Mouse (Mus musculus) megakaryocyte, embryonic 14.5 days (primary cell): ENCODE data around the gene Gm20388. TPM values are rescaled to one million over a fixed set of nuclear protein-coding genes. Genes with fewer than 3 reads are reported as not detected.

Source experiments
- H3K27me3 ChIP-seq: replicated peaks from 2 replicates; pipeline ENCODE3; 2012; ENCODE audit warnings: inconsistent platforms
- H3K36me3 ChIP-seq: replicated peaks from 2 replicates; pipeline ENCODE3; 2012; ENCODE audit warnings: low read length, inconsistent platforms, mixed read lengths
- H3K4me1 ChIP-seq: 2 replicates; pipeline ENCODE4 v1.6.1; 2012; ENCODE audit warnings: inconsistent platforms
- H3K4me3 ChIP-seq: replicated peaks from 2 replicates; pipeline ENCODE3; 2012; ENCODE audit warnings: moderate library complexity, mild to moderate bottlenecking, inconsistent platforms
- H3K9me3 ChIP-seq: 2 replicates; pipeline ENCODE4 v1.6.1; 2012; ENCODE audit warnings: inconsistent platforms
- FLI1 ChIP-seq: IDR thresholded peaks from 2 replicates; pipeline ENCODE4 v1.6.1; 2012; ENCODE audit warnings: low read length, inconsistent platforms, mixed read lengths
- GATA1 ChIP-seq: IDR thresholded peaks from 3 replicates; pipeline ENCODE4 v1.6.1; 2012; ENCODE audit warnings: mixed read lengths, low read length, inconsistent platforms, borderline replicate concordance
- polyA plus RNA-seq: library from polyadenylated mRNA; stranded (reverse); fragments of >175 nt; gene quantifications from 2 replicates; pipeline ENCODE4 v1.2.3, GENCODE M21; 2012; ENCODE audit warnings: low replicate concordance; ENCODE audit not compliant: insufficient read depth

Gene Gm20388
- polyA plus RNA-seq, 1 experiment, result 111 TPM

DNA sequence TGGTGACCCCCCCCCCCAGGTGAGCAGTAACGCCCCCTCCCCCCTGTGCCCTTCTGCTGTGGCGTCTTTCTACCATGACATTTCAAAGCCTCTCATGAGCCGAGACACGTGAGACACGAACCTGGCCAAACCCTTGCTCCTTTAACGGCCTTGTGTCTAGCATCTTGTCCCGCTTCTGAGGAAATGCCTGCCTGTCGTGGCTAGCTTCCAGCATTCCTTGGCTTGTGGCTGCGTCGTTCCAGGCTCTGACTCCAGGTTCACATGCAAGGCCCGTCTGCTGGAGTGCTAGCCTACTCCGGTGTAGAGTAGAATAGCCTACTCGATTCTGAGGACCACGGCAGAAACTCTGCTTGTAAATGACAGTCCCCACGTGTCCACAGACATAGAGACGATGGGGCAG lies 467.7 kb downstream of the Gm20388 start:
- Histone ChIP-seq H3K9me3 (no peaks in the 10 kb centered on the region), H3K36me3 (no peaks in the 10 kb centered on the region), H3K27me3 (no peaks in the 10 kb centered on the region), H3K4me3 (peak overlapping the region; percentile 56), H3K4me1 (peaks cover 100% of the 10 kb centered on the region)
- no peak for TF ChIP-seq GATA1
- no peak for TF ChIP-seq FLI1

DNA sequence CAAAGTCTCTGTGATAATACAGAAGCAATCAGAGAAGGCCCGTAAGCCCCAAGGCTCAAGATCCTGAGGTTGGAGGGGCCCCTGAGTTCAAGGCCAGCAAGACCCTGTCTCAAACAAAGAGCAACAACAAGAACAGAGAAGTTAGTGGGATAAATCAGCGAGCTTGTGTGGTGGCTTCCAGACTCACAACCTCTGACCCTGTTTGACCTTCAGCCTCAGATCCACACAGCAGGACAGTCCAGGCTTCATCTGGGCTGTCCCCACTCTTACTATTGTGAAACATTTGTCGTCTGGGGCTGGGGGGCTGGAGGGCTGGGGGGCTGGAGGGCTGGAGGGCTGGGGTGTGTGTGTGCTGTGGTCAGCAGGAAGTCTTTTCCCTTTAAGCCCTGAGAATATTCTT lies 468.4 kb downstream of the Gm20388 start:
- Histone ChIP-seq H3K4me3 (no peak overlapping the region), H3K36me3 (no peaks in the 10 kb centered on the region), H3K27me3 (no peaks in the 10 kb centered on the region), H3K4me1 (peaks cover 100% of the 10 kb centered on the region), H3K9me3 (no peaks in the 10 kb centered on the region)
- TF ChIP-seq GATA1 (no peak), FLI1 (no peak)

DNA sequence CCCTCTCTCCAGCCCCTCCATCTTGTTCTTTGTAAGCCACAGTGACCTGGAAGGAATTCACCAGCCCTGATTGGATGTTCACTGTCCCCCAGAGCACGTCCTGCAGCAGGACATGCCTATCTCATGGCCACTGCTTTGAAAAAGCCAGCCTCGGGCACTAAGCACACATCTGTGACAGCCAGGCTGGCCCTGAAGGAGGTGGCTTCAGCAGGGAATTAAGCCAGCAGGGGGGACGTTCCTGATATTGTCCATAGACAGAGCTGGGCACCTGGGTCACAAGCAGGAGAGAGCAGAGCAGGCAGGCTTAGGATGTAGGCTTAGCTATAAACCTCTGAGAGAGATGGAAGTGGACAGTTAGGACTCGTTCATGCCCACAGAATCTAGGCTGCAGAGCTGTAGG lies 471.2 kb downstream of the Gm20388 start:
- Histone ChIP-seq H3K4me1 (peaks cover 80% of the 10 kb centered on the region), H3K36me3 (peaks cover 8% of the 10 kb centered on the region), H3K4me3 (no peak overlapping the region), H3K9me3 (peaks cover 6% of the 10 kb centered on the region; the same call in 1 of the 2 replicates), H3K27me3 (no peaks in the 10 kb centered on the region)
- no peak for TF ChIP-seq GATA1
- TF ChIP-seq FLI1, result no peak

DNA sequence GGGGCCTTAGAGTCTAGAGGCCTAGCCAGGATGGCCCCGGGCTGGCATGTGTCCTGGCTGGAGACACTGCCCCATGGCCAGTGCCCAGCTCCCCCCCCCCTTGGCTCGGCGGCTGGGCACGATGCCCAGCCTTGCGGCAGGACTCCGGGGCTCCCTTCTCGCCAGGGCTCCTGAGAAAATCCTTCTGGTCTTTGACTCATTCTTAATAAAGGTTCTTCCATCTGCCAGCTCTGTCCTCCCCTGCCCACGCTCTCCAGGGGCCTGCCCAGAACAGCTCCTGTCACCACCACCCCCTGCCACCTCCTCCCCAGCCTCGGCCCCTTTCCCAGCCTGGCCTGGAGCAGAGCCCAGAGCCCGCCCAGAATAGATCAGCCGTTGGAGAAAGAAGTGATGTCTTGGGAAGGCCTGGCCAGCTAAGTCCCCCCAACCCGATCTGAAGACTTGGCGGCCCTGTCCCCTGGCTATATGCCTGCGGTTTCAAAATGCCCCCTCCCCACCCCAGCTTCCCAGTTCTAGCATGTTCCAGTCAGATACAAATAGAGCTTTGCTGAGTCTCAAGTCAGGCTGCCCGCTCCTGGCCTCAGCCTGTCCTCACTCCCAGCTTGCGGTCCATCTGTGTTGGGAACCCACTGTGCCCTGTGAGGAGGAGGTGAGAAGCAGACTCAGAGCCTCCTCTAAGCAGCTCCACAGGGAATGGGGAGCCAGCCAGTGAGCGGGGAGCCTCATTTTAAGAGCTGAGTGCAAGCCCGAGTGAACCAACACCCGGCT lies 472.0 kb downstream of the Gm20388 start:
- H3K4me1 ChIP-seq, result peaks cover 80% of the 10 kb centered on the region
- peaks cover 8% of the 10 kb centered on the region for H3K36me3 ChIP-seq
- H3K27me3 ChIP-seq, result no peaks in the 10 kb centered on the region
- no peak overlapping the region for H3K4me3 ChIP-seq
- H3K9me3 ChIP-seq, result peaks cover 6% of the 10 kb centered on the region; the same call in 1 of the 2 replicates
- TF ChIP-seq GATA1 (no peak), FLI1 (no peak)

DNA sequence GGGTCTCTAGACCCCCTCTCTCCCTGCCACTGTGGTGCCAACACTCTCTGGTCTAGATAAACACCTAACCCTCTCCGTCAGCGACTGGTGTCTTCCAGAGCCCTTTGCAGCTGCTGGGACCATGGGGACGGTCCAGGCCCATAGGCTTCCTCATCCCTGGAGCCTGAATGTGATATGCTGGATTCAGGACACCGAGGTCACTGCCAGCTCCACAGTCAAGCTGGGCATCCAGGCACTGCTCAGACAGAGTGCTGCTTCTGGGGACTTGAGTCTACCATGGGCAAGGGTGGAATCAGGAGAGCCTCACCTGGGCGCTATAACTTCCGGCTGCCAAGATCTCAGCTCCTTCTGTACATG lies 472.5 kb downstream of the Gm20388 start:
- Histone ChIP-seq H3K4me3 (no peak overlapping the region), H3K4me1 (peaks cover 80% of the 10 kb centered on the region), H3K36me3 (peaks cover 8% of the 10 kb centered on the region), H3K9me3 (peaks cover 6% of the 10 kb centered on the region; the same call in 1 of the 2 replicates), H3K27me3 (no peaks in the 10 kb centered on the region)
- TF ChIP-seq FLI1 (no peak), GATA1 (no peak)

DNA sequence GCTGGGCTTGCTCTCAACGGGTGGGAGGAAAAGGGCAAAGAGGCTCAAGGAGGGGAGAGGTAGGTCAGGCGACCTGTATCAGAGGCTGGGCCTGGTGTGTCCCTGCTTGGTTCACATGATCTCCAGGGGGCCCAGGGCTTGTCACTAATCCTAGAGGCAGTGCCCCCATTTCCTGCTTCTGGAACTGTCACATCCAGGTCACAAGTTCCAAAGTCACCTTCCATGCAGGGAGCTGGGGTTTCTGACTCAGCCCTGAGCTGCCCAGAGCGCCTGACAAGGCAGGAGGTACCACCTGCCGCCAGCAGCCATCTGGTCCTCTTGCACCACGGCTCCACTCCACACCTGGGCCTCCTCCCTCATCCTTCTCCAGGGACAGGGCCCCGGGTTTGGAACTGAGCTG lies 473.1 kb downstream of the Gm20388 start:
- H3K36me3 ChIP-seq, result peaks cover 8% of the 10 kb centered on the region
- TF ChIP-seq FLI1 (no peak), GATA1 (no peak)
- peaks cover 6% of the 10 kb centered on the region; the same call in 1 of the 2 replicates for H3K9me3 ChIP-seq
- H3K27me3 ChIP-seq, result no peaks in the 10 kb centered on the region
- H3K4me3 ChIP-seq, result no peak overlapping the region
- peaks cover 80% of the 10 kb centered on the region for H3K4me1 ChIP-seq

DNA sequence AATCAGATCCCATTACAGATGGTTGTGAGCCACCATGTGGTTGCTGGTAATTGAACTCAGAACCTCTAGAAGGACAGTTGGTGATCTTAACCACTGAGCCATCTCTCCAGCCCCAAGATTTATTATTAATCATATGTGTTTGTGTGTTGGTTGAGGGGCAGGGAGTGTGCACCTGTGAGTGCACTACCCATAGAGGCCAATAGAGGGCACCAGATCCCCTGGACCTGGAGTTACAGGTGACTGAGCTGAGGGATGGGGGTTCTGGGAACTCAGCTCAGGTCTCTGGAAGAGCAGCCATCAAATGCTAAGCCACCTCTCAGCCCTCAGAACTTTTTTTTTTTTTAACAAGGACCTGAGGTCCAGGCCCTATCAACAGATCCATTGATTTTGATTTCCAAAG lies 474.1 kb downstream of the Gm20388 start:
- H3K9me3 ChIP-seq, result peaks cover 6% of the 10 kb centered on the region; the same call in 1 of the 2 replicates
- TF ChIP-seq GATA1 (no peak), FLI1 (no peak)
- H3K36me3 ChIP-seq, result peaks cover 10% of the 10 kb centered on the region
- H3K4me3 ChIP-seq, result no peak overlapping the region
- H3K4me1 ChIP-seq, result peaks cover 80% of the 10 kb centered on the region
- H3K27me3 ChIP-seq, result no peaks in the 10 kb centered on the region

DNA sequence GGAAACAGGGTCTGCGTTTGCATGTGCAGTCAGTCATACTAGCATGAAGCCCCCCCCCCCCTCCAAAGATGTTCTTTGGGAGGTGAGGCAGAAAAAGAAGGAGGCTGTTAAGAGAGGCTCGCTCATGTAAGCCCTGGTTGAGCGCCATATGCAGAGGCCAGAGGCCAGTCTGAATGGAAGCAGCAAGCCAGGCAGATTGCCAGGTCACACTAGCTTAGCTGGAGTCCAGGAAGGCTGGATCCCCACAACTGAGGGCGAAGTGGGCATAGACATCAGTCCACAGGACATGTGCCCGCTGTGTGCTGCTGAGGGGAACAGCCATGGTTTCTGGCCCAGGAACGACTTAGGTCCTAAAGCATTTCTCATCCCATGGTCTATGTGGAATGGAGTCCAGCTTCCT lies 477.6 kb downstream of the Gm20388 start:
- H3K4me3 ChIP-seq, result no peak overlapping the region
- H3K9me3 ChIP-seq, result peaks cover 6% of the 10 kb centered on the region; the same call in 1 of the 2 replicates
- TF ChIP-seq FLI1 (no peak), GATA1 (no peak)
- peaks cover 10% of the 10 kb centered on the region for H3K36me3 ChIP-seq
- peaks cover 73% of the 10 kb centered on the region for H3K4me1 ChIP-seq
- H3K27me3 ChIP-seq, result no peaks in the 10 kb centered on the region

DNA sequence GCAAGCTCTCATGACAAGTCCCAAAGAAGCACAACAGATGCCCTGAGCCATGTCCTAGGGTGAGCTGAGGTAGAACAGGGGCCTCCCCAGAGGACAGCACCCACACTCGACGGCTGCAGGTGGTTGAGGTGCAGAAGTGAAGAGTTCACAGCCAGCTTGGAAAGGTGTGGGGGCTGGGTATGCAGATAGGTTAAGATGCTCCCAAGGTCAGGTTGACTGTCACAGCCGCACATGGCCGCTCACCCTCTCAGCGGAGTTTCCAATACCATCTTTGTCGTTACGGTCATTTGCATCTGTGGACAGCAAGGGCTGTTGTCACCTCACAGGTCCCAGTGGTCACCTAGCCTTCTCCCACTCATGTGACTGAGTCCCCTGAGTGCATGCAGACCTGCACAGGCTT lies 480.0 kb downstream of the Gm20388 start:
- Histone ChIP-seq H3K4me1 (peaks cover 86% of the 10 kb centered on the region), H3K36me3 (peaks cover 3% of the 10 kb centered on the region), H3K9me3 (no peaks in the 10 kb centered on the region), H3K27me3 (no peaks in the 10 kb centered on the region), H3K4me3 (no peak overlapping the region)
- no peak for TF ChIP-seq FLI1
- TF ChIP-seq GATA1, result no peak

DNA sequence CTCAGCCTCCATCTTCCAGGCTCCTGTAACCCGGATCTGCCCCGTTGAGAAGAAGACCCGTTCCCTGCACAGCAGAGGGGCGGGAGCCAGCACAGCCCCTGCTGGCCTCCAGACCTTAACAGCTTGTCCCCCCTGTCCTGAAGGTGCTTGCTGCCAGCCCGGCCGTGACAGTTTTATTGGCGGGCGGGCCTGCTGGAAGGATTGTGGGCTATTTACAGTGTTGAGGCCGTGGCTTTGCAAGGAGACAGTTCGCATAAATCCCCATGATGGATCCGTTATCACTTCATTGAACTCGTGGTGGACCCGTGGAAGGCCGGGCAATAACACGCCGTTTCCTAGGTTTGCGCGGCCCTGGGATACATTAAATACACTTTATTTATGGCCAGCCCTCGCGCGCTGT lies 481.2 kb downstream of the Gm20388 start:
- H3K36me3 ChIP-seq, result peaks cover 6% of the 10 kb centered on the region
- peaks cover 90% of the 10 kb centered on the region for H3K4me1 ChIP-seq
- H3K9me3 ChIP-seq, result peaks cover 4% of the 10 kb centered on the region; the same call in 1 of the 2 replicates
- no peak overlapping the region for H3K4me3 ChIP-seq
- no peaks in the 10 kb centered on the region for H3K27me3 ChIP-seq
- no peak for TF ChIP-seq FLI1
- no peak for TF ChIP-seq GATA1

DNA sequence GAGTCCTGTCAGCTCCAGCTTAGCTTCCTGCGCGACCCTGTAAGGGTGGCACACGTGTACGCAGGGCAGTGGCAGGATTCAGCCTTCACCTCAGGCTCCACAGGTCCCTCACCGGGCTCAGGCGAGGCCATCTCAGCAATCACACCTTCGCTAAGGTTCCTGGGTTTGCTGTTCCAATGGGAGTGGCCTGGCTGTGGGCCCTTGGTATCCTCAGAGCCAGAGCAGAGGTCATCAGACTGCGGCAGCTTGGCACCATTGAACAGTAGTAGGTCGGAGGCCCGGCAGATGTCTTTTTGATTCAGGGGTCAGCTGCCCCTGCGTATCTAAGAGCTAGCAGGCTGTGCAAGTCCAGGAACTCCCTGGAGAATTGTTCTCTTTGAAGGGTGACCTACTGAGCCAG lies 482.4 kb downstream of the Gm20388 start:
- TF ChIP-seq GATA1 (no peak), FLI1 (no peak)
- H3K27me3 ChIP-seq, result no peaks in the 10 kb centered on the region
- H3K4me1 ChIP-seq, result peaks cover 90% of the 10 kb centered on the region

More for the DNA sequence above, 482.4 kb downstream of the Gm20388 start:
- Histone ChIP-seq H3K9me3 (peaks cover 4% of the 10 kb centered on the region; the same call in 1 of the 2 replicates), H3K4me3 (no peak overlapping the region), H3K36me3 (peaks cover 6% of the 10 kb centered on the region)
